Mouse (Mus musculus): ENCODE data around the gene Slc13a2. TPM values are rescaled to one million over a fixed set of nuclear protein-coding genes. Genes with fewer than 3 reads are reported as not detected.

Slc13a2 gene
- polyA plus RNA-seq, 1 experiment from 2014 or later: not detected

DNA sequence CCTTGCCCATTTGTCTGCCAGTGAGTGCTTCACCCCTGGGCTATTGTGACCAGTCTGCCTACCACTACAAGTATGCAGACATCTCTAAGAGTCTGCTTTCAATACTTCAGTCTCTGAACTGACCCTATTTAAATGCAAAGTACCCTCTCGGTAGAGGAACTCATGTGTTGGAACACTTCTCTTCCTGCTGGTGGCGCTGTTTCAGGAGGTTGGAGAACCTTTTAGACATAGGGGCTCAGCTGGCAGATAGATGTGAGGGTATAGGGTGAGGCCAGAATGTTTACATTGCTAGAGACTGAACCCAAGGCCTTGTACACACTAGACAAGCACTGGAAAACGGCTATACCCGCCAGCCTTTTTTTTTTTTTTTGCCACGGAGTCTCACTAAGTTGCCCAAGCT lies 6.3 kb upstream of the Slc13a2 start:
- 71% methylated on average over 5 of the region's 5 CpGs for WGBS
- Histone ChIP-seq H3K4me3 (no peak overlapping the region), H3K4me1 (replicated peaks) (no peaks in the 10 kb centered on the region), H3K36me3 (no peaks in the 10 kb centered on the region), H3K27ac (no peak overlapping the region), H3K9me3 (no peaks in the 10 kb centered on the region), H3K27me3 (ENCODE audit: insufficient read depth, poor library complexity, severe bottlenecking) (0 out of 2 replicates have a peak, but pooled peaks cover 3% of the 10 kb centered on the region)
- no peak for DNase-seq (ENCODE audit: low spot score)

DNA sequence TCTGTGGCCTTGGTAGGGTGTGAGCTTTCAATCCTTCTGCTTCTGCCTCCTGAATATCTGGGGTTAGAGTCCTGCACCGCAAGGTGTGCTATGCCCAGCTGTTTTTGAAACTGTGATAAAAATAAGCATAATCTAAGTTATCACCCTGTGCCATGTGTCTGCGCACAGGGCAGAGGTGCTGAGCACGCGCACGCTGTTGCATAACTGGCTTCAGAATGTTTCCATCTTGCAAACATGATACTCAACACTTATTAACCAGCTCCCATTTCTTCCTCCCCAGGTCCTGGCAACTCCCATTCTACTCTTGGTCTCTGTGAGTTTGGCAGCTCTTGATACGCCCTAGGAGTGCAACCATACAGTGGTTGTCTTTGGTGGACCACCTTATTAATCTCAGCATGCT lies 5.6 kb upstream of the Slc13a2 start:
- H3K36me3 ChIP-seq: no peaks in the 10 kb centered on the region
- H3K27me3 ChIP-seq (ENCODE audit: insufficient read depth, poor library complexity, severe bottlenecking): no peaks in the 10 kb centered on the region
- no peak for DNase-seq (ENCODE audit: low spot score)
- no peaks in the 10 kb centered on the region for H3K9me3 ChIP-seq
- no peaks in the 10 kb centered on the region for H3K4me1 ChIP-seq (replicated peaks)
- no peak overlapping the region for H3K27ac ChIP-seq
- WGBS: 96% methylated on average over 6 of the region's 6 CpGs
- no peak overlapping the region for H3K4me3 ChIP-seq

DNA sequence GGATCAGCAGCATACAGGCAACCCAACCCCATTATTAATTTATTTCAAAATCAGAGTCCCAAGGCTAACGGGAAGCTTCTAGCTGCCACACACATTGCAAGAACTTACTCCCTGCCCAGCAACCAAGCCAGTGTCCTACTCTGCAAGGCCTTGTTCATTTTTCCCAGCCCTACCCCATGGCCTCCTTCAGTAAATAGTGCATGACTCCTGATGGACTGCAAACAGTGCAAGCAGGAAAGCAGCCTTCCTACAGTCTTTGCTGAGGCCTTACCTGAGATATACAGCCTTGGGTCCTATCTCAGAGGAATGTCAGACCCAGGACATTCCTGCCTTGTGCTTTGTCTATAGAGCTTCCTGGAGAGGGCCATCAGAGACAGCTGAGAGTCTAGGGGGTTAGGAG lies 3.6 kb upstream of the Slc13a2 start:
- H3K4me3 ChIP-seq: no peak overlapping the region
- WGBS: 90% methylated on average over 1 of the region's 1 CpGs
- no peaks in the 10 kb centered on the region for H3K36me3 ChIP-seq
- no peak for DNase-seq (ENCODE audit: low spot score)
- H3K27ac ChIP-seq: no peak overlapping the region
- no peaks in the 10 kb centered on the region for H3K4me1 ChIP-seq (replicated peaks)
- H3K27me3 ChIP-seq (ENCODE audit: insufficient read depth, poor library complexity, severe bottlenecking): 0 out of 2 replicates have a peak, but pooled peaks cover 11% of the 10 kb centered on the region
- H3K9me3 ChIP-seq: no peaks in the 10 kb centered on the region

GRCm38 (mm10) chr11:78424352-78424751 lies 2.3 kb upstream of the Slc13a2 start:
- Histone ChIP-seq H3K27ac (no peak overlapping the region), H3K4me3 (no peak overlapping the region), H3K36me3 (no peaks in the 10 kb centered on the region), H3K9me3 (no peaks in the 10 kb centered on the region), H3K27me3 (ENCODE audit: insufficient read depth, poor library complexity, severe bottlenecking) (0 out of 2 replicates have a peak, but pooled peaks cover 11% of the 10 kb centered on the region), H3K4me1 (replicated peaks) (no peaks in the 10 kb centered on the region)
- DNase-seq (ENCODE audit: low spot score): no peak
- 75% methylated on average over 2 of the region's 2 CpGs for WGBS

DNA sequence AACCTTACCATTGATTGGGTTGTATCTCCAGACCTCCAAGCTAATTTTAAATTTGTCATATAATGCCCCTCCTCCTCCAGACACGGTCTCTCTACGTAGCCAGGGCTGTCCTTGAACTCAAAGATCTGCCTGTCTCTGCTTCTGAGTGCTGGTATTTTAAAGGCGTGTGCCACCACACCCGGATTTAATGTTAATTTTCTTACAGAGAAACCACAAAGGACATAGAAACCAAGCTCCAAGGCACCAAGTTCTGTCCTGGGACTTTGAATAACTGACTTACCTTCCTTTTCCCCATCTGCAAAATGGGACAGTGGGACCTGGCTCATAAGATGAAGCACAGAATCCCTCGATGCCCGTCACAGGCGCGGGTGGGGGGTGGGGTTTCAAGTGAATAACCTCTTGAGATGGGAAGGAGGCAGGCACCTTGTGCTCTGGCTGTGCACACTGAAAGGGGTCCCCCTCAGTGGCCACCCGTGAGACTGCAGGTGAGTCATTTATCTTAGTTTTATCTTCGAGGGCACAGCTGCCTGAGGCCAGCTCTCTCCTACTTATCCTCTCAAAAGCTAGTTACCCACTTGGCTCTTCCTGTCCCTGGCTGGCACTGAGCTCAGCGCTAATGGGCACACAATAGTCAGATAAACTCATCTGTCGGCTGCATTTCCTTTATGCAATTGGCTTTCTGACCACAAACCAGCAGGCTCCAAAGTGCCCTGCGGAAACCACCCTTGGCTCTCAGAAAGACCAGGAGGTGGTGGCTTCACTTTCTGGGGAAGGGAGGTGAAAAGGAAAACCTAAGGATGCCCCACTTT lies 612 bp downstream of the Slc13a2 start:
- DNase-seq (ENCODE audit: low spot score): no peak

GRCm38 (mm10) chr11:78420263-78420889 lies 1.6 kb downstream of the Slc13a2 start:
- no peak for DNase-seq (ENCODE audit: low spot score)
- Histone ChIP-seq H3K4me1 (replicated peaks) (no peaks in the 10 kb centered on the region), H3K4me3 (no peak overlapping the region), H3K36me3 (no peaks in the 10 kb centered on the region), H3K27me3 (ENCODE audit: insufficient read depth, poor library complexity, severe bottlenecking) (0 out of 2 replicates have a peak, but pooled peaks cover 11% of the 10 kb centered on the region), H3K27ac (no peak overlapping the region), H3K9me3 (no peaks in the 10 kb centered on the region)
- 79% methylated on average over 12 of the region's 12 CpGs for WGBS

More for the DNA sequence above, 612 bp downstream of the Slc13a2 start:
- H3K36me3 ChIP-seq: no peaks in the 10 kb centered on the region
- no peak overlapping the region for H3K27ac ChIP-seq
- no peaks in the 10 kb centered on the region for H3K9me3 ChIP-seq
- WGBS: 71% methylated on average over 13 of the region's 13 CpGs
- no peak overlapping the region for H3K4me3 ChIP-seq
- 0 out of 2 replicates have a peak, but pooled peaks cover 11% of the 10 kb centered on the region for H3K27me3 ChIP-seq (ENCODE audit: insufficient read depth, poor library complexity, severe bottlenecking)
- no peaks in the 10 kb centered on the region for H3K4me1 ChIP-seq (replicated peaks)

- WGBS: 85% methylated on average over 6 of the region's 6 CpGs
- Histone ChIP-seq H3K4me1 (replicated peaks) (0 out of 2 replicates have a peak, but pooled peaks cover 4% of the 10 kb centered on the region), H3K27ac (no peak overlapping the region), H3K4me3 (no peak overlapping the region), H3K9me3 (no peaks in the 10 kb centered on the region), H3K36me3 (no peaks in the 10 kb centered on the region), H3K27me3 (ENCODE audit: insufficient read depth, poor library complexity, severe bottlenecking) (0 out of 2 replicates have a peak, but pooled peaks cover 5% of the 10 kb centered on the region)
- DNase-seq (ENCODE audit: low spot score): no peak
Observed at GRCm38 (mm10) chr11:78416854-78417253, 5.2 kb downstream of the Slc13a2 start.

DNA sequence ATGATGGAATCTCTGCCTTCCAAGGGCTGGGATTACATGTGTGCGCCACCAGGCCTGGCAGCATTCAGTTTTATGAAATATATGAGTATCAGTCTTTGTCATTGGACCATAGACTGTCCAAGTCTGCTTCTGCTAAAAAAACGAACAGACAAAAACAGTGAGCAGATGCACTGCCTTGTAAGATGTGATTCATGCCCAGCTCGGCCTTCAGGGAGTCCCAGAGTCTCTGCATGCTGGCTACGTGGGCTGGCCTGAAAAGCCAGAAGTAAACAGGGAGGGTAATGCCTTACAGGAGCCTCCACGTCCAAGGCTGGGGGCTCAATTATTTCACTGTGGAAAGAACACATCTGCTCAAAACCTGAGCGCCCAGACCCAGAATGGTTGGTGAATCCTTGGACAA lies 9.2 kb downstream of the Slc13a2 start:
- no peak for DNase-seq (ENCODE audit: low spot score)
- Histone ChIP-seq H3K27ac (no peak overlapping the region), H3K4me1 (replicated peaks) (0 out of 2 replicates have a peak, but pooled peaks cover 4% of the 10 kb centered on the region), H3K4me3 (no peak overlapping the region), H3K9me3 (no peaks in the 10 kb centered on the region), H3K27me3 (ENCODE audit: insufficient read depth, poor library complexity, severe bottlenecking) (no peaks in the 10 kb centered on the region), H3K36me3 (no peaks in the 10 kb centered on the region)
- WGBS: 76% methylated on average over 6 of the region's 6 CpGs

- 82% methylated on average over 6 of the region's 6 CpGs for WGBS
- Histone ChIP-seq H3K4me1 (replicated peaks) (0 out of 2 replicates have a peak, but pooled peaks cover 4% of the 10 kb centered on the region), H3K9me3 (no peaks in the 10 kb centered on the region), H3K36me3 (no peaks in the 10 kb centered on the region), H3K27me3 (ENCODE audit: insufficient read depth, poor library complexity, severe bottlenecking) (no peaks in the 10 kb centered on the region), H3K27ac (no peak overlapping the region), H3K4me3 (no peak overlapping the region)
- no peak for DNase-seq (ENCODE audit: low spot score)
Observed at GRCm38 (mm10) chr11:78412324-78412850, 9.6 kb downstream of the Slc13a2 start.

DNA sequence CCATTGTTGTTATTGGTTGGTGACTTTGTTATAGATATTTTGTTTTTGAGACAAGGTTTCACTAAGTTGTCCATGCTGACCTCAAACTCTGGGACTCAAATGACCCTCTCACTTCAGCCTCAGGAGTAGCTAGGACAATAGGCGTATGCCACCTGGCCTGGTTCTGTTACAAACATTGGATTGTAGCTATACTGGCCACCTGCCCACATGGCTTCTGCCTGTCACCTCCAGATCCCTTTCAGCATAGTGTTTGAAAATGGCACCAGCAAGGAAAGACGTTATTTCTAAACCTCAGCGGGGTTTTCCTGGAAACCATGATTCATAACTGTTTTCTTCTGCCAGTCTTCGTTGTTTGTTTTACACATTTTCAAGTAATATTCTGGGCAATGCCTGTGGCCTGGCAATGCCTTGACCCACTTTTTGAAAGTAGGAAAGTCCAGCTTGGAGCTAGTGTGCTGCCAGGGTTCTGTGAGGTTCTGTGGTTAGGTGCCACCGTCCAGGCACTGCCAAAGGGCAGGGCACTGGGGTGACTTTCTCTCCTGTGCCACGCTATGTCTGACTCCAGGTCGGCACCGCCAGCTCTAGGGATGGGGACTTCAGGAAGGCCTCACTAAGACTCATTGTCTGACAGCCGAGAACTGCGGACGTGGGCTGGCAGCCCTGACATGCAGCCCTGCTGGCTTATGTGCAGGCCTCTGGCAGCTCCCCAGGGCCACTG lies 10.3 kb downstream of the Slc13a2 start:
- H3K4me1 ChIP-seq (replicated peaks): 0 out of 2 replicates have a peak, but pooled peaks cover 4% of the 10 kb centered on the region
- no peak overlapping the region for H3K4me3 ChIP-seq
- H3K27ac ChIP-seq: no peak overlapping the region
- no peaks in the 10 kb centered on the region for H3K36me3 ChIP-seq
- DNase-seq (ENCODE audit: low spot score): no peak
- no peaks in the 10 kb centered on the region for H3K9me3 ChIP-seq
- H3K27me3 ChIP-seq (ENCODE audit: insufficient read depth, poor library complexity, severe bottlenecking): no peaks in the 10 kb centered on the region
- whole genome bisulfite sequencing: 84% methylated on average over 11 of the region's 11 CpGs

DNA sequence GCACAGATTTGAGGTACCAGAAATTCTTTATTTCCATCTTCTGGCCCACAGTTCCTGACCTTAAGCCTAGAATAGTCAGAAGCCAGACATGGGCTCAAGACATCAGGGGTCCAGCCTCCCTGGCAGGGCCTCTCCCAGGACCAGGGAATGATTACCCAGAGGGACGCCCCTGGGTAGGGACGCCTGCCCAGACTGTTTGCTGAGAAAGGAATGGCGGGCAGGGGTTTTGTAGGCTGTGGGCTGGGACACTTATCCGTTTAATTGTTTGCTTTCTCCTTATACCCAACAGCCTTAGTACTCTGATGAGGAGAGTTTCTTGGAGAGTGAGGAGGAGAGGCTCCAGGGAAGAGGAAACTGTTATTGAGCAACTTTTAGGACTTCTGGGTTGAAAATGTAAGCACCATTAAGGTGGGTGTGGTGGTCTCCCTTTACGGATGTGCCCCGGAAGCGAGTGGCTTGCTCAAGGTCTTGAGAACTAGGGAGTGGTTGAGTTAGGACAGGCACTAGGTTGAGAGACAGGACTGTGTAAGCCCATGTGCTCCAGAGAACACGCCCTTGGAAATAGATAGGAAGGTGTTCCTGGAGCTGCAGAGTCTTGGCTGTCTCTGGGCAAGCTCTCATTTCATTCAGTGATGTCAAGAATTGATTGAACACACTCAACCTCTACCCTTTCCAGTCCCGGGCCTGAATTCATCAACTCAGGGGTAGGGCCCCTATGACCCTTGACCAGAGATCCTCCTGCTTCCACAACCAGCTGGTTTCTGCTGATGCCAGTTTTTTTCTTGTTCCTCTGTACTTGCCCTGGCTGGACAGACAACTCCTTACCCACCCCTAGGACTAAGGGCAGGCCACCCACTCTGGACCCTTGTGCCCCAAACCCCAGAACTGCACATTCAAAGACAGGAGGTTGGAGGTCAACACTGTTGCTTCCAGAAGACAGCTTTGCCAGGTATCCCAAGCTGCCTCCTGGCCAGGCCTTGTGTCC lies 13.5 kb downstream of the Slc13a2 start:
- Histone ChIP-seq H3K27me3 (ENCODE audit: insufficient read depth, poor library complexity, severe bottlenecking) (0 out of 2 replicates have a peak, but pooled peaks cover 3% of the 10 kb centered on the region), H3K27ac (no peak overlapping the region), H3K36me3 (no peaks in the 10 kb centered on the region), H3K4me1 (replicated peaks) (0 out of 2 replicates have a peak, but pooled peaks cover 4% of the 10 kb centered on the region), H3K4me3 (no peak overlapping the region), H3K9me3 (no peaks in the 10 kb centered on the region)
- no peak for DNase-seq (ENCODE audit: low spot score)
- WGBS: 87% methylated on average over 9 of the region's 9 CpGs

All from hindbrain, embryonic 10.5 days (tissue).